Mouse (Mus musculus) midbrain, embryonic 11.5 days (tissue): Measurements from ENCODE around the gene Prdm16. TPM values are rescaled to one million over a fixed set of nuclear protein-coding genes. Genes with fewer than 3 reads are reported as not detected.

Source experiments
- ATAC-seq: fragments of 200-750 bp; cut with Nextera tagmentation; 2 replicates; pipeline ENCODE4 v1.8.0; 2017; ENCODE audit warnings: moderate TSS enrichment, moderate library complexity; ENCODE audit not compliant: low FRiP score
- DNase-seq: peaks from one replicate; pipeline ENCODE4 v3.0.0; 2015; ENCODE audit warnings: low spot score; ENCODE audit errors: missing footprints
- H3K27ac ChIP-seq: fragments of 300-500 bp; sonication (generic); 2 replicates; pipeline ENCODE4 v1.5.1; 2014; ENCODE audit warnings: low read depth, low read length
- H3K27me3 ChIP-seq: fragments of 300-500 bp; sonication (generic); 2 replicates; pipeline ENCODE4 v1.6.1; 2014; ENCODE audit warnings: mild to moderate bottlenecking, low read length, moderate library complexity, mixed read lengths; ENCODE audit not compliant: control insufficient read depth, insufficient read depth
- H3K36me3 ChIP-seq: fragments of 300-500 bp; sonication (generic); 2 replicates; pipeline ENCODE4 v1.6.1; 2014; ENCODE audit warnings: mild to moderate bottlenecking, low read length, moderate library complexity, mixed read lengths; ENCODE audit not compliant: control insufficient read depth, insufficient read depth
- H3K4me1 ChIP-seq: fragments of 300-500 bp; sonication (generic); 2 replicates; pipeline ENCODE4 v1.6.1; 2014; ENCODE audit warnings: low read length; ENCODE audit not compliant: control insufficient read depth, insufficient read depth
- H3K4me2 ChIP-seq: fragments of 300-500 bp; sonication (generic); 2 replicates; pipeline ENCODE4 v1.6.1; 2014; ENCODE audit warnings: mild to moderate bottlenecking, moderate library complexity
- H3K4me3 ChIP-seq: fragments of 300-500 bp; sonication (generic); 2 replicates; pipeline ENCODE4 v1.5.1; 2014; ENCODE audit warnings: low read depth, low read length
- H3K9ac ChIP-seq: fragments of 300-500 bp; sonication (generic); 2 replicates; pipeline ENCODE4 v1.6.1; 2014; ENCODE audit warnings: low read length
- H3K9me3 ChIP-seq: fragments of 300-500 bp; sonication (generic); 2 replicates; pipeline ENCODE4 v1.6.1; 2016; ENCODE audit warnings: low read length; ENCODE audit not compliant: control insufficient read depth
- WGBS: fragments of 180-500 bp; shearing (Covaris S2); extraction: QIAGEN DNeasy Blood & Tissue Kit; methylation state at CpG from one replicate; pipeline ENCODE4 v1.1.7; 2014; 5-methylcytosine and 5-hydroxymethylcytosine counted together
- polyA plus RNA-seq: library from polyadenylated mRNA; unstranded; fragments of >200 nt; fragmentation: Nextera tagmentation; extraction: Ambion mirVana; gene quantifications from 2 replicates; pipeline ENCODE4 v1.2.1, GENCODE M21; 2014

The Prdm16 gene
- polyA plus RNA-seq, 1 experiment from 2014 or later, result 8.0 TPM

DNA sequence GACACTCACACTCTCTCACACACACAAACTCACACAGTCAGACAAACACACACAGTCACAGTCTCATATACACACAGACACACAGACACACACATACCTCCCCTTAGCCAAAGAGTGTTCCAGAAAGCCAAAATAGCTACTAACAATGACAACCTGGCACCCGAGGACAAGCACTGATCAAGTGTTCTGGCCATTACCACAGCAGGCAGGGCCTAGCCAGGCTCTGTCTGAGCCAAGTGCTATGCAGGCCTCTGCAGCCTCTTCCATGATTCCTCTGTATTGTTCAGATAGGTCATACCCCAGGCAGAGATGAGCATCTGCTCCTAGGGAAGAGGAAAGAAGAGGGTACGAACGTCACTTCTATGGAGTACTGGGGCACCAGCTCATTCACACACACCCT, 13.4 kb downstream of the Prdm16 start:
- Histone ChIP-seq H3K9ac (no peak overlapping the region), H3K27ac (no peak overlapping the region), H3K27me3 (peaks cover 19% of the 10 kb centered on the region), H3K9me3 (no peaks in the 10 kb centered on the region), H3K4me1 (peaks cover 10% of the 10 kb centered on the region), H3K4me3 (no peak overlapping the region), H3K4me2 (no peak overlapping the region), H3K36me3 (no peaks in the 10 kb centered on the region)
- ATAC-seq (no peak), DNase-seq (no peak)
- 82% methylated on average over 3 of the region's 3 CpGs for WGBS

DNA sequence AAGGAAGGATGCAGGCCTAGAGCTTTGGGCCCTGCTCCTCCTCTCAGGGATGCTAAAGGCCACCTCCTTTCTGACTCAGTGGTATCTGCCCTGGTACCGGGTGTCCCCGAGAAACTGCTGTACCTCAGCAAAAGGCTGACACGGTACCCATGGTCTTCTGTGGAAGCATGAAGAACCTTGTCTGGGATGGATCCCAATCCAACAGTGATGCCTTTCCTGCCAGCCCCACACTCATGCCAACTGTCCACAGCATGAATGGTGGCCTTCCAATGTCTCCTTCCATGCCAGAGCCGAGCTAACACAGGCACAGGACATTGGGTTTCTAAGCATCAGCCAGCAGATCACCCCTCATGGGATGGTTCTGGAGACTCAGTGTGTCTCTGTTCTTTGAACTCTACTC, 14.2 kb downstream of the Prdm16 start:
- Histone ChIP-seq H3K9me3 (no peaks in the 10 kb centered on the region), H3K27me3 (peaks cover 13% of the 10 kb centered on the region), H3K4me3 (no peak overlapping the region), H3K9ac (no peak overlapping the region), H3K4me2 (no peak overlapping the region), H3K4me1 (peaks cover 14% of the 10 kb centered on the region), H3K27ac (no peak overlapping the region), H3K36me3 (no peaks in the 10 kb centered on the region)
- DNase-seq (no peak), ATAC-seq (no peak)
- 91% methylated on average over 4 of the region's 4 CpGs for WGBS

DNA sequence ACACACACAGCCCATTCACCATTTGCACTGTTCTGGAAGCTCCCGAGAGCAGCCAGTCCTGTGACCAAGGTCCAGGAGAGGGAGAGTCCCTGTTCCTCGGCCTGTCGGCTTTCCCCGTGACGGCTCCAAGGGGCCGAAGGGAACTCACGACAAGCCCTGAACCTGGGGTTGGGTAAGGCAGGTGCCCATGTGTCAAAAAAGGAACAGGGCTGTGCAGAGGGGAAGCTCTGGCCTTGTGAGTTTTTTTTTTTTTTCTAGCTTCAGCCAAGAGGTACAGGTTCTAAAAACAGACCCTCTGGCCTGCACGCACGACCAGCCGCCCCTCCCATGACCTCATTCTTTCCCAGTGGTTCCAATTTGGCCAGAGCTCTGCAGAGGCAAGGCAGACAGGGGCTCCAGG, 25.5 kb downstream of the Prdm16 start:
- H3K36me3 ChIP-seq, result no peaks in the 10 kb centered on the region
- 81% methylated on average over 10 of the region's 10 CpGs for WGBS
- H3K27ac ChIP-seq, result no peak overlapping the region
- H3K27me3 ChIP-seq, result no peaks in the 10 kb centered on the region; the same call in 1 of the 2 replicates
- no peak overlapping the region for H3K4me2 ChIP-seq
- no peak for DNase-seq
- no peaks in the 10 kb centered on the region; the same call in 1 of the 2 replicates for H3K9me3 ChIP-seq
- no peaks in the 10 kb centered on the region for H3K4me1 ChIP-seq
- ATAC-seq, result no peak
- no peak overlapping the region for H3K4me3 ChIP-seq
- H3K9ac ChIP-seq, result no peak overlapping the region

DNA sequence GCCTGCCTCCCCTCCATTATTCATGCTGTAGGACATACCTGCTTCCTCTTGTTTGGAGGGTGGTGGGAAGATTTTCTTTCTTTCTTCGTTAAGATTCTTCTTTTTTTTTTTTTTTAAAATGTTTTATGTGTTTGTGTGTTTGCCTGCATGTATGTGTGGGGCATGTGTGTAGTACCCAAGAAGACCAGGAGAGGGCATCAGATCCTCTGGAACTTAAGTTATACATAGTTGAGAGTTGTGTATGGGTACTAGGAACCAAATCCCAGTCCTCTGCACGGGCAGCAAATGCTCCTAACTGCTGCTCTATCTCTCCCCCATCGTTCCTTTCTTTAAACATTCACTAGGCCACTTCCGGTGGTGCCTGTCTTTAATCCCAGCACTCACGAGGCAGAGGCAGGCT, 28.9 kb downstream of the Prdm16 start:
- Histone ChIP-seq H3K4me3 (no peak overlapping the region), H3K27me3 (no peaks in the 10 kb centered on the region), H3K9ac (no peak overlapping the region), H3K4me2 (no peak overlapping the region), H3K36me3 (no peaks in the 10 kb centered on the region), H3K4me1 (peaks cover 21% of the 10 kb centered on the region), H3K9me3 (no peaks in the 10 kb centered on the region; the same call in 1 of the 2 replicates), H3K27ac (no peak overlapping the region)
- no peak for DNase-seq
- no peak for ATAC-seq
- WGBS, result 90% methylated on average over 5 of the region's 5 CpGs

DNA sequence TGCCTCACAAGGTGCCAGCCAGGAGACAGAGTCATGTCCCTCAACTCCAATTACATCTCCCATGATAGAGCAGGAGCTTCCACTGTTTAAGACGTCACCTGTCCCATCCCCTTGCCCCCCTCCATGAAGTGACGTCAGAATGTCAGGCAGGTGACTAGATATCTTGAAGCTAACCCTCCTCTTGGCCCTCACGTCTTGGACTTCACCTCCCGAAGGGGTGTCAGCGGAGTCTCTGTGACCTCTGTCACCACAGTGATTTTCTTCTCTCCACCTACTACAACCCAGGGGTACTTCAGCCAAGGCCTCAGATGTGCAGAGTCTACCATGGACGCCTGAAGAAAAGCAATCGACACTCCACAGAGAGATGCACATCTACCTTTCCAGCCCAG, 32.2 kb downstream of the Prdm16 start:
- Histone ChIP-seq H3K4me1 (peaks cover 50% of the 10 kb centered on the region), H3K4me3 (no peak overlapping the region), H3K36me3 (no peaks in the 10 kb centered on the region), H3K27me3 (no peaks in the 10 kb centered on the region), H3K4me2 (no peak overlapping the region), H3K9me3 (no peaks in the 10 kb centered on the region; the same call in 1 of the 2 replicates), H3K27ac (peak overlapping the region; percentile 90), H3K9ac (no peak overlapping the region; the same call in 1 of the 2 replicates)
- DNase-seq (peak; percentile 91), ATAC-seq (no peak)
- 40% methylated on average over 7 of the region's 7 CpGs for WGBS

DNA sequence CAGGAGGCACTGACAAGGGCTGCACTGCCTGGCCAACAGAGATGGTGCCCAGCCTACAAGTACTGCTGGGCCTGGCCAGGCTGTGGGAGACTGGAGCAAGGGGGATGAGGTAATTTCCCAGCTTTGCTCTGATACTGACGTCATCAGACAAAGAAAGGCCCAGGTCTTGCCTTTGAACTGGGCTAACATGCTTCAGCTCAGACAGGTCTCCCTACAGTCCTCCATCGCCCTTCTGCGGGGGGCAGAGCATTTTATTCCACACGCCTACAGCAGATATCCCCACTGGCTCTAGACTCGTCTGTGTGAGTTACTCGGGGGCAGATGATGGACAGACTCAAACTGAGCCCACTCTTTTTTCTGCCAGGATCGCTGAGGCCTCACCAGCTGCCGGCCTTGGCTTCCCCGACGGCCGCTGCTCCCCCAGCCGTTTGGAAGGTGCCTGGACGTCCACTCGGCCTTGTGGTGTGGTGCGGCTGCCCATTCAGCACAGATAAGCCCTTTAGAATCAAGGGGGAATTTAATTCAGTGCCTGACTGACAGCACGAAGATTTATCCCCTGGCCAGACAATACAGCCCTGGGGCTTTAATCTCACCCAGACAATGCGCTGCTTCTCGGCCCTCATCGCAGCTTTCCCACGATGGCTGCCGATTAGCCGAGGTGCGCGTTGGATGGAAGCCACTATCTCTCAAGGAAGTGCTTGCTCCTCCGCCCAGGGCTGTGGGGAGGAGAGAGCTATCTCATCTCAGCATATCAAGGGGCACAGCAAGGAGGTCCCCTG, 32.8 kb downstream of the Prdm16 start:
- WGBS, result 20% methylated on average over 25 of the region's 25 CpGs
- ATAC-seq, result peak; percentile 89
- no peak overlapping the region for H3K4me2 ChIP-seq
- no peak overlapping the region for H3K4me3 ChIP-seq
- peaks cover 2% of the 10 kb centered on the region for H3K27me3 ChIP-seq
- peaks cover 56% of the 10 kb centered on the region for H3K4me1 ChIP-seq
- H3K36me3 ChIP-seq, result no peaks in the 10 kb centered on the region
- H3K9ac ChIP-seq, result peak overlapping the region; percentile 4; the same call in 1 of the 2 replicates
- DNase-seq, result peak; percentile 96
- no peaks in the 10 kb centered on the region; the same call in 1 of the 2 replicates for H3K9me3 ChIP-seq
- peak overlapping the region; percentile 90 for H3K27ac ChIP-seq

DNA sequence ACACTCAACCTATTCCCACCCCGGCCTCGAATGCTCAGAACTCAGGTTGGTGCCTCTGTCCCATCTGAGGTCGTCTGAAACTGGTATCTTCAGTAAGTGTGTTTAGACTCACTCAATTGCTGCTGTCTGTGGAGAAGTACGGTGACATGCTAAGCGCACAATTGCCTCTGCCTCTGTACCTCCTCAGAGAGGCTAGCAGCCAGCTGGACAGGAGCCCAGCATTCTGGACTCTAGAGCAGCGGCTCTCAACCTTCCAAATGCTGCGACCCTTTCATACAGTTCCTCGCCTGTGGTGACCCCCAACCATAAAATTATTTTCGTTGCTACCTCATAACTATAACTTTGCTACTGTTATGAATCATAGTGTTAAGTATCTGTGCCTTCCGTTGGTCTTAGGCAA, 34.3 kb downstream of the Prdm16 start:
- ATAC-seq (no peak), DNase-seq (no peak)
- Histone ChIP-seq H3K4me2 (no peak overlapping the region), H3K4me3 (no peak overlapping the region), H3K9me3 (no peaks in the 10 kb centered on the region; the same call in 1 of the 2 replicates), H3K36me3 (no peaks in the 10 kb centered on the region), H3K27me3 (peaks cover 7% of the 10 kb centered on the region), H3K9ac (no peak overlapping the region), H3K4me1 (peaks cover 61% of the 10 kb centered on the region), H3K27ac (no peak overlapping the region)
- WGBS, result 83% methylated on average over 10 of the region's 10 CpGs

DNA sequence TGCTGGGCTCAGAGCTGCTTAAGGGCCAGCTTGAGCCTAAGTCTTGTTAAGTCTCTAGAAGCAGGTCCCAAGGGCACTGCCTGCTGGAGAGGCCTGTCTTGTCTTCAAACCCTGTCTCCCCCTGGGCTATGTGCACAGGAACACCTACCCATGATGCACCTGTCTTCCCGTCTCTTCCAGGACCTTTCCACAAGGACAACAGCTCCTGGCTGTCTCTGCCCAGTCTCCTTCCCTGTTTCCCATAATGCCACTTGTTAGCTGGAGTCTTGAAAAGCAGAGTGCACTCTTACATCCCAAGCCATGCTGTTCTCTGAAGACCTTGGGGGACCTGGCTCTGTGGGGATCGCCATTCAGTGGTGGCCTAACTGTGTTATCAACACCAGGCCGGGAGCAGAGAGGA, 35.7 kb downstream of the Prdm16 start:
- Histone ChIP-seq H3K27me3 (peaks cover 7% of the 10 kb centered on the region), H3K4me1 (peaks cover 61% of the 10 kb centered on the region), H3K4me2 (no peak overlapping the region), H3K9me3 (no peaks in the 10 kb centered on the region), H3K36me3 (no peaks in the 10 kb centered on the region), H3K9ac (no peak overlapping the region), H3K4me3 (no peak overlapping the region), H3K27ac (no peak overlapping the region)
- DNase-seq (no peak), ATAC-seq (no peak)
- 38% methylated on average over 3 of the region's 3 CpGs for WGBS

DNA sequence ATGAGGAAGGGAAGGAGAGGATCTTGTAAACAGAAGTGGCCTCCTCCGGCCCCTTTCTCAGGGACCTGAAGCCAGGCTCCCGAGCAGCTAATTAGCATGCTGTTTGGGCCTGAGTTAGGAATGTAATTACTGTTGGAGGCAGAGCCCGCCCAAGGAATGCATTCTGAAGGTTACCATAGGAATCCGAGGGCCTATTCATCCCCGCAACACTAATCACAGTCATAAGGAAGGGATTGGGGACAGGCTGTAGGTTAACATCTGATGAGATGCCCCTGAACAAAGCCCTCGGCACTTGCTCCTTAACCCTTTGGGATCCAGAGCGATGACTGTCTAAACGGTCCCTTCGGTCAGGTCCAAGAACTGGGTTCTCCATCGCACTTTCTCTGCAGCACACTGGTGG, 36.7 kb downstream of the Prdm16 start:
- H3K27ac ChIP-seq, result peak overlapping the region; percentile 65
- H3K4me3 ChIP-seq, result no peak overlapping the region
- H3K4me2 ChIP-seq, result peak overlapping the region; percentile 22; the same call in 1 of the 2 replicates
- H3K9ac ChIP-seq, result peak overlapping the region; percentile 41; the same call in 1 of the 2 replicates
- peaks cover 66% of the 10 kb centered on the region for H3K4me1 ChIP-seq
- H3K27me3 ChIP-seq, result peaks cover 7% of the 10 kb centered on the region
- H3K36me3 ChIP-seq, result no peaks in the 10 kb centered on the region
- 9% methylated on average over 10 of the region's 10 CpGs for WGBS
- no peaks in the 10 kb centered on the region for H3K9me3 ChIP-seq
- ATAC-seq, result peak; percentile 61
- peak; percentile 96 for DNase-seq
